Mouse (Mus musculus): ENCODE measurements at regions not wholly inside any gene's neighbourhood (a gene's known extent, or its start where the extent isn't known, plus 50 kb on each side); places are given as distances from the start of the nearest gene placed in this dataset.
A peak's percentile ranks its signal among the peaks of the same experiment; 100 is the strongest.

GRCm38 (mm10) chr2:75144861-75145260 is 319.3 kb downstream of the Mtx2 start:
- Histone ChIP-seq H3K4me1 (replicated peaks) (peaks cover 26% of the 10 kb centered on the region), H3K4me3 (replicated peaks) (no peak overlapping the region), H3K9me3 (no peaks in the 10 kb centered on the region), H3K27ac (no peak overlapping the region), H3K4me2 (no peak overlapping the region), H3K9ac (replicated peaks) (no peak overlapping the region), H3K27me3 (peaks cover 84% of the 10 kb centered on the region), H3K36me3 (no peaks in the 10 kb centered on the region)
- WGBS: 84% methylated on average over 12 of the region's 12 CpGs
- ATAC-seq (ENCODE audit: insufficient number of reproducible peaks, insufficient read depth, low FRiP score, low TSS enrichment, low read depth): no peak

DNA sequence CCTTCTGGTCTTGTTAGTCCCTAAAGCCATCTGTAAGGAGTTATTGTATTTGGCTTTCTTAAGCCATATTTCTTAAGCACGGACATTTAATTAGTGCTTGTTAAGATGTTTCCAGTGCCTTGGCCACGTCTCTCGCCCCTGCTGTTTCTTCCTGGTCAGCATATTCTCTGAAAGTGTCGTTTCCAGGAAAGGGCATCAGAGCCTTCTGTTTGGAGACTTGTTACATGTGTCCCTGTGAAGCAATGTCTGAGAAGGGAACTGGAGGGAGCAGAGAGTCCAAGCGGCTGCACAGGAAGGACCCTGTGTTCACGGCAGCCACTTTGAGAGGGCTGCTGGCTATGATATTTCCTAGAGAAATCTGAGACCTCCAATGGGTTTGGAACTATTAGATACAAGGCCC is 320.7 kb downstream of the Mtx2 start:
- peaks cover 28% of the 10 kb centered on the region for H3K4me1 ChIP-seq (replicated peaks)
- 6% methylated on average over 6 of the region's 6 CpGs for WGBS

DNA sequence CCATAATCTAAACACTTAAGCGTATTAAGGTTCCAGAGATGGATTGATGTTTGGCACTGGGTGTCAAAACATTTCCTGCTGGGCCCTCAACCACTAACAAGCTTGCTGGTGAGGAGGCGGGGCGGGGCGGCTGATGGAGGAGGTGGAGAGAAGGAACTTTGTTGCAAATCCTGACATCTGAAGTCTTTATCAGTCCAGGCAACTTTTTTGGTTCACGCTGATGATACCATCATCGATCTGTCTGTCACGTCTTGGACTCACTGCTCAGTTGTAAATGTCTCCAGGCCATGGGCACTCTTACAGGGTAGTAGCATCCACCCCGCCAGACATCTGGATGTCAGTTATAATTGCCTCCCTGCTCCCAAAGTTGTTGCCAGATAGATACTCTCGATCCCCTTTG is 321.8 kb downstream of the Mtx2 start:
- Histone ChIP-seq H3K27me3 (peaks cover 64% of the 10 kb centered on the region), H3K27ac (no peak overlapping the region), H3K4me1 (replicated peaks) (peaks cover 28% of the 10 kb centered on the region), H3K4me2 (no peak overlapping the region), H3K36me3 (no peaks in the 10 kb centered on the region), H3K9me3 (no peaks in the 10 kb centered on the region), H3K4me3 (replicated peaks) (no peak overlapping the region), H3K9ac (replicated peaks) (no peak overlapping the region)
- WGBS: 12% methylated on average over 9 of the region's 9 CpGs
- ATAC-seq (ENCODE audit: insufficient number of reproducible peaks, insufficient read depth, low FRiP score, low TSS enrichment, low read depth): no peak

More for the DNA sequence above, 320.7 kb downstream of the Mtx2 start:
- Histone ChIP-seq H3K36me3 (no peaks in the 10 kb centered on the region), H3K27ac (no peak overlapping the region), H3K9me3 (no peaks in the 10 kb centered on the region), H3K4me2 (no peak overlapping the region), H3K9ac (replicated peaks) (no peak overlapping the region), H3K27me3 (peaks cover 74% of the 10 kb centered on the region), H3K4me3 (replicated peaks) (no peak overlapping the region)
- no peak for ATAC-seq (ENCODE audit: insufficient number of reproducible peaks, insufficient read depth, low FRiP score, low TSS enrichment, low read depth)

GRCm38 (mm10) chr2:75147967-75148366 is 322.4 kb downstream of the Mtx2 start:
- H3K27me3 ChIP-seq: peaks cover 58% of the 10 kb centered on the region
- no peaks in the 10 kb centered on the region for H3K36me3 ChIP-seq
- no peak overlapping the region for H3K4me2 ChIP-seq
- H3K4me3 ChIP-seq (replicated peaks): no peak overlapping the region
- WGBS: 7% methylated on average over 8 of the region's 8 CpGs
- no peaks in the 10 kb centered on the region for H3K9me3 ChIP-seq
- ATAC-seq (ENCODE audit: insufficient number of reproducible peaks, insufficient read depth, low FRiP score, low TSS enrichment, low read depth): no peak
- no peak overlapping the region for H3K27ac ChIP-seq
- no peak overlapping the region for H3K9ac ChIP-seq (replicated peaks)
- peaks cover 28% of the 10 kb centered on the region for H3K4me1 ChIP-seq (replicated peaks)

DNA sequence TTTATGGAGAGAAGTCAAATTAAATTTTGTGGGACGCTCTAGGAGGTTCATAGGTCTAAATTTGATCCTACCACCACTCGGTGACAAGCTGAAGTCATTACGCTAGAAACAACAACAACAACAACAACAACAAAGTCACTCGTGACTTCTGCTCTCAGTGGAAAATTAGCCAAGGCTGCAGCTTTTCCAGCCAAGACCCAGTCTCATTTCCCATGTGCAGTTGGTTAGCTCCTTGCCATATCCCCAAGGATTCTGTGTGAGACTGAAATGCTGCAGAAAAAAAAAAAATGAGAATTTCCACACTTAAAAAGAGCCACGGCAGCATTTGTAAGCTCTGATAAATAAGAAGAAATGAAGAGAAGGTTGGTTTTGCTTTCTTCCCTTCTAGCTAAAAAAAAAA is 323.4 kb downstream of the Mtx2 start:
- ATAC-seq (ENCODE audit: insufficient number of reproducible peaks, insufficient read depth, low FRiP score, low TSS enrichment, low read depth): no peak
- Histone ChIP-seq H3K9me3 (no peaks in the 10 kb centered on the region), H3K4me1 (replicated peaks) (peaks cover 28% of the 10 kb centered on the region), H3K27ac (no peak overlapping the region), H3K27me3 (peaks cover 48% of the 10 kb centered on the region), H3K4me3 (replicated peaks) (no peak overlapping the region), H3K9ac (replicated peaks) (no peak overlapping the region), H3K4me2 (no peak overlapping the region), H3K36me3 (no peaks in the 10 kb centered on the region)
- WGBS: 24% methylated on average over 5 of the region's 5 CpGs

DNA sequence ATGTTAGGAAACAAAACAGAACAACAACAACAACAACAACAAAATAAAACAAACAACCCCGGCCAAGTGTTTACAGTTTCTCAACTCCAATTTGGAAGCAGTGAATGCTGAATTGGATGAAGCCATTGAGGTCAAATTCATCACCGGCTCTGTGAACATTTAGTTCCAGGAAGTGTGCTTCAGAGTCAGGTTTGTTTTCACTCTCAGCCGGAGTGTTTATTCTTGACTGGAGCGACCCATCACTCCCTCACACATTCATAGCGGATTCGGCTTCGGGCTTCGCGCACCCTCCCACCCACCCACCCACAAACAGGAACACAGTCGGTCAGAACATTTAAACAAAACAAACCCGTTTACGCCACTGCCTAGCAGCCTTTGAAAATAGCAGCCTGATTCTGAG is 324.0 kb downstream of the Mtx2 start:
- Histone ChIP-seq H3K4me3 (replicated peaks) (peak overlapping the region; percentile 16), H3K4me1 (replicated peaks) (peaks cover 29% of the 10 kb centered on the region), H3K9me3 (no peaks in the 10 kb centered on the region), H3K36me3 (no peaks in the 10 kb centered on the region), H3K9ac (replicated peaks) (no peak overlapping the region), H3K27me3 (peaks cover 42% of the 10 kb centered on the region), H3K4me2 (peak overlapping the region; percentile 50), H3K27ac (no peak overlapping the region)
- WGBS: 20% methylated on average over 12 of the region's 12 CpGs
- no peak for ATAC-seq (ENCODE audit: insufficient number of reproducible peaks, insufficient read depth, low FRiP score, low TSS enrichment, low read depth)

- no peaks in the 10 kb centered on the region for H3K36me3 ChIP-seq
- H3K4me2 ChIP-seq: no peak overlapping the region
- H3K9ac ChIP-seq (replicated peaks): no peak overlapping the region
- H3K9me3 ChIP-seq: no peaks in the 10 kb centered on the region
- H3K27me3 ChIP-seq: peaks cover 34% of the 10 kb centered on the region
- no peak overlapping the region for H3K27ac ChIP-seq
- H3K4me3 ChIP-seq (replicated peaks): no peak overlapping the region
- peaks cover 30% of the 10 kb centered on the region for H3K4me1 ChIP-seq (replicated peaks)
- ATAC-seq (ENCODE audit: insufficient number of reproducible peaks, insufficient read depth, low FRiP score, low TSS enrichment, low read depth): no peak
- WGBS: 4% methylated on average over 6 of the region's 6 CpGs
These were observed 325.4 kb downstream of the Mtx2 start for GRCm38 (mm10) chr2:75150986-75151385.

DNA sequence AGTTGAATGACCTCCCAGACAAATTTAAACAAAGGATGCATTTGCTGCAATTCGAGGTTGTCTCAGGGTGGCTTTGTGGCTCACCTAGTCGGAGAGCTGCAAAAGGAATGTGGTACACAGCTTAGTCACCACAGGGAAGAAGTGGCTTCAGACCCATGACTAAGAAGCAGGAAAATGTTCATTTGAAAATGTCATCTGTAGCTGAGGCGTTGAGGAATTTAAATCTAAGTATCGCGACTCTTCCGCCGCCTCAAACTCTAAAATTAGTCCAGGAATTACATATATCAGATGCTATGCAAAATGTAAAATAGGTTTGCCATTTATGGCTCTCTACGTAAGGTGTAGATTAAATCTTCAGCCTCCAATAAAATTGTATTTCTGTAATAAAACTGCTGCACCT is 325.9 kb downstream of the Mtx2 start:
- WGBS: 76% methylated on average over 8 of the region's 8 CpGs
- no peaks in the 10 kb centered on the region for H3K36me3 ChIP-seq
- no peak overlapping the region for H3K4me3 ChIP-seq (replicated peaks)
- ATAC-seq (ENCODE audit: insufficient number of reproducible peaks, insufficient read depth, low FRiP score, low TSS enrichment, low read depth): no peak
- H3K4me1 ChIP-seq (replicated peaks): peaks cover 26% of the 10 kb centered on the region
- H3K4me2 ChIP-seq: no peak overlapping the region
- H3K27me3 ChIP-seq: peaks cover 29% of the 10 kb centered on the region
- H3K27ac ChIP-seq: no peak overlapping the region
- no peak overlapping the region for H3K9ac ChIP-seq (replicated peaks)
- H3K9me3 ChIP-seq: no peaks in the 10 kb centered on the region

GRCm38 (mm10) chr2:75152477-75152990 is 326.9 kb downstream of the Mtx2 start:
- H3K36me3 ChIP-seq: no peaks in the 10 kb centered on the region
- no peak overlapping the region for H3K9ac ChIP-seq (replicated peaks)
- WGBS: 31% methylated on average over 6 of the region's 6 CpGs
- no peak overlapping the region for H3K27ac ChIP-seq
- no peak overlapping the region for H3K4me2 ChIP-seq
- H3K4me3 ChIP-seq (replicated peaks): no peak overlapping the region
- H3K27me3 ChIP-seq: peaks cover 25% of the 10 kb centered on the region
- no peaks in the 10 kb centered on the region for H3K9me3 ChIP-seq
- H3K4me1 ChIP-seq (replicated peaks): peaks cover 23% of the 10 kb centered on the region
- no peak for ATAC-seq (ENCODE audit: insufficient number of reproducible peaks, insufficient read depth, low FRiP score, low TSS enrichment, low read depth)

GRCm38 (mm10) chr2:75154448-75154847 is 328.8 kb downstream of the Mtx2 start:
- Histone ChIP-seq H3K36me3 (no peaks in the 10 kb centered on the region), H3K27me3 (peaks cover 14% of the 10 kb centered on the region), H3K9me3 (no peaks in the 10 kb centered on the region), H3K9ac (replicated peaks) (no peak overlapping the region), H3K4me3 (replicated peaks) (no peak overlapping the region), H3K27ac (no peak overlapping the region), H3K4me1 (replicated peaks) (peaks cover 11% of the 10 kb centered on the region), H3K4me2 (no peak overlapping the region)
- WGBS: 70% methylated on average over 3 of the region's 3 CpGs
- ATAC-seq (ENCODE audit: insufficient number of reproducible peaks, insufficient read depth, low FRiP score, low TSS enrichment, low read depth): no peak

DNA sequence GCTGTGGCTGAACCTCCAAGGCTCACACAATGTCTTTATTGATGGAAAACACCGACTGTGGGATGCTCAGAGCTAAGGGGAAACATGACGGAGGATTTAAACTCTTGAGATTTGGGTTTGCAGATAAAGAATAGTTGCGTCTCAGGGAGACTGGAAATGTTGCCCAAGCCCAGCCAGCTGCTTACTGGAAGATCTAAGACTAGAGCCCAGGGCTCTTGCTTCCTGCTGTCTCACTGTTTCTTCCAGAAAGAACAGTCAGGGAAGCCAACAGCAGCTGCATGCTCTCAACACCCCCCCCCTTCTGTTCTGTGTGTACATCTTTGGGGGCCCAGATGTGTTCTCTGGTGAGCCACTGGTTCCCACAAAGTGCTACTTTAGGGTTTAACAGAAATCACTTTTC is 333.0 kb downstream of the Mtx2 start:
- Histone ChIP-seq H3K4me3 (replicated peaks) (no peak overlapping the region), H3K27me3 (peaks cover 11% of the 10 kb centered on the region; the same call in 1 of the 2 replicates), H3K4me1 (replicated peaks) (peaks cover 5% of the 10 kb centered on the region; the same call in 1 of the 2 replicates), H3K27ac (no peak overlapping the region), H3K36me3 (no peaks in the 10 kb centered on the region), H3K9me3 (no peaks in the 10 kb centered on the region), H3K9ac (replicated peaks) (no peak overlapping the region), H3K4me2 (no peak overlapping the region)
- no peak for ATAC-seq (ENCODE audit: insufficient number of reproducible peaks, insufficient read depth, low FRiP score, low TSS enrichment, low read depth)
- 87% methylated on average over 3 of the region's 3 CpGs for WGBS

GRCm38 (mm10) chr2:75161075-75161474 is 335.5 kb downstream of the Mtx2 start:
- ATAC-seq (ENCODE audit: insufficient number of reproducible peaks, insufficient read depth, low FRiP score, low TSS enrichment, low read depth): no peak
- 92% methylated on average over 14 of the region's 14 CpGs for WGBS
- no peak overlapping the region for H3K4me3 ChIP-seq (replicated peaks)
- H3K9me3 ChIP-seq: no peaks in the 10 kb centered on the region
- peaks cover 9% of the 10 kb centered on the region; the same call in 1 of the 2 replicates for H3K4me1 ChIP-seq (replicated peaks)
- H3K9ac ChIP-seq (replicated peaks): no peak overlapping the region
- no peak overlapping the region for H3K27ac ChIP-seq
- peaks cover 9% of the 10 kb centered on the region; the same call in 1 of the 2 replicates for H3K27me3 ChIP-seq
- no peaks in the 10 kb centered on the region for H3K36me3 ChIP-seq
- H3K4me2 ChIP-seq: no peak overlapping the region

All from limb, embryonic 12.5 days (tissue).